Mouse (Mus musculus) heart, adult 18-20 months (tissue): ENCODE data around the gene Erc1. TPM values are rescaled to one million over a fixed set of nuclear protein-coding genes. Genes with fewer than 3 reads are reported as not detected.
A peak's percentile ranks its signal among the peaks of the same experiment; 100 is the strongest.

Experiments used
- DNase-seq, 2 experiments: peaks; one replicate each; pipeline ENCODE4 v3.0.0; 2021 to 2022; ENCODE audit warnings: mixed read lengths in 1 of 2
- total RNA-seq, 2 experiments: library from RNA; stranded (reverse); gene quantifications; 2 replicates each; pipeline ENCODE4 v1.2.3; 2021

The Erc1 gene
- total RNA-seq, 2 experiments from 2014 or later: 36.0 to 38.4 TPM

- DNase-seq: no peak
Observed at GRCm38 (mm10) chr6:119808726-119809505, 39.1 kb downstream of the Erc1 start.

GRCm38 (mm10) chr6:119803239-119803638 is 44.7 kb downstream of the Erc1 start:
- no peak for DNase-seq

DNA sequence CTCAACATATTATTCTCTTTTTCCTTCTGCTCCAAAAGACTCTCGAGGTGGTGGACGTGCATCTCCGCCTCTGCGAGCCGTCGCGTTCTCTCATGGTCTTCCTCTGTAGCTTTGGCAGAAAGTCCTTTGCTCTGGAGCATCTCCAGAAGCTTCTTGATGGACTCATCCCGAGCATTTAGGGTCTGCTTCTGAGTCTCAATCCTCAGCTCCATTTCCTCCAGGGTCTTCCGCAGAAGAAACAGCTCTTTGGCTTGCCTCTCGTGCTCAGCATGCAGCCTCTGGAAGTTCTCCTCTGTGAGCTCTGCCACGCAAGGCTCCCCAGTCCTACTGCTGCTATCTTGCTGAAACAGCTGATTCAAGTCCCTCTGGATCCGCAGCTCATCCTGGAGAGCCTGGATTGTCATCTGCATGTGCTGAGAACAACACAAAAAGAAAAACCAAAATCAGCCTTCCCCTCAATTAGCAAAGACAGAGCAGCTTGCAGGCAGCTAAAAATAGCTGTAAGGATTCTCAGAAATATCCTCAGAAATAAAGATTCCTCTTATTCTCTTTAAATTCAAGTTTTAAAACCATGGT is 51.0 kb downstream of the Erc1 start:
- no peak for DNase-seq

- DNase-seq: no peak
Observed at GRCm38 (mm10) chr6:119796291-119796690, 51.7 kb downstream of the Erc1 start.

DNA sequence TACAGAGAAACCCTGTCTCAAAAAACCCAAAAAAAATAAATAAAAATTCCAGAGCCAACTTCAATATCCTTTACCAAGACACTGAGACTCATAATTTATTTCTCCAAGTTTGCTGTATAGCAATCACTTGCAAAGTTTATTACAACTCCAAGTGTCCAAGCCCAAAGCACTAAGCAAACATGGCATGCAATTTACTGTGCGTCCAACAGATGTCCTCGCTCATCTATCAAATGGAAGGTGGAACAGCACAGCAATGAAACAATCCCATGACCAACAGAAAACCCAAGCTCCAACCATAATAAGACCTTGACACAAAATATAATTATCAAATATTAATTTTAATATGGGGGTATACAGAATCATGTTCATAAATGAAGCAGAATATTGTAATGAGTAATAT is 55.4 kb downstream of the Erc1 start:
- DNase-seq: peak; percentile 52 to 77

- no peak for DNase-seq
Observed at GRCm38 (mm10) chr6:119782416-119782815, 65.6 kb downstream of the Erc1 start.

- no peak for DNase-seq
Observed at GRCm38 (mm10) chr6:119781109-119781508, 66.9 kb downstream of the Erc1 start.

DNA sequence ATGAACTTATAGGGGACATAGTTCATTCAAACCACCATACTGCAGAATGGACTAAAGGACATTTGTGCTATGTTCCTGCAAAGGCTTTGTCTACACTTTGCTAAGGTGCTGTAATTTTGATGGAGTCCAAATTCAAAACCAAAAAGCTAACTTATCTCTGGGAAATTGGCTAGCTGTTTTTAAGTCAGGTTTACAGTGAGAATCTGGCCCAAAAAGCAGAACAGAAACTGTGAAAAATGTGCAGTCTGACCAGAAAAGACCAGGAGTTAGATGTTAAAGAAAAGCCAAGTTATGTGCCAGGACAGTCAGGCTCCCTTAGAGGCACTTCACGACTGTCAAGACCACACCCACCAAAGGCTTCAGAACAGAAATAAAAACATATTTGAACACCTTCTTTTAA is 79.2 kb downstream of the Erc1 start:
- DNase-seq: no peak

DNA sequence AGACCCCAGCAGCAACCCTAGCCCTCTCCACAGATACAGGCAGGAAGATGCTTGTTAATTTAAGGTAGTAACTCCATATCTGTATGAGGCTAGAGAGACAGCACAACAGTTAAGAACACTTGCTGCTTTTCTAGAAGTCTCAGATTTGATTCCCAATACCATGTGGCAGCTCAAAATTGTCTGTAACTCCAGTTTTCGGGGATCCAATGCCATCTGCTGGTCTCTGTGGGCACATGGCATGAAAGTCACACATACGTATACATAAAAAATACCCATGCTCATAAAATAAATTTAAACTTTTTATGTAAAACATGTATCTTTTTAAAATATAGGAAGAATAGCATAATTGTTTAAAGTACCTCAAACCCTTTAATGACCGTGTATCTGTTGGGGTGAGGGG is 83.6 kb downstream of the Erc1 start:
- DNase-seq: no peak

- DNase-seq: no peak
Observed at GRCm38 (mm10) chr6:119759866-119760265, 88.1 kb downstream of the Erc1 start.

DNA sequence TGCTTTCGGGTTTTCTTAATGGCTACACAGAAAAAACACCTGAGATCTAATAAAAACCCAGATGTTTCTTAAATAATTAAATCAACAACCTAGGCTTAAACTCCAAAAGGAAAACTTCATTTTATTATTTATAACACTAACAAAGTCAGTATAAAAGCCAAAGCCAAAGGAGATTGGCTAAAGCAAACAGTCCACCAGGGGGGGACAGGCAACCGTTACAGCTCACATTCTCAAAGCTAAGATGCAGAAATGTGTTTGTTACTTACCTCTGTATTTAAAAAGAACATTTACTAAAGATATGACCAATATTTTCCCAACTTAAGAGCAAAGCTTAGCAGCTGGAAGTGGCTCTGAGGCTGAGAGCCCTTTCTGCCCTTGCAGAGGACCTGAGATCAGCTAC is 89.5 kb downstream of the Erc1 start:
- DNase-seq: no peak

- no peak for DNase-seq
Observed at GRCm38 (mm10) chr6:119757796-119758195, 90.2 kb downstream of the Erc1 start.

DNA sequence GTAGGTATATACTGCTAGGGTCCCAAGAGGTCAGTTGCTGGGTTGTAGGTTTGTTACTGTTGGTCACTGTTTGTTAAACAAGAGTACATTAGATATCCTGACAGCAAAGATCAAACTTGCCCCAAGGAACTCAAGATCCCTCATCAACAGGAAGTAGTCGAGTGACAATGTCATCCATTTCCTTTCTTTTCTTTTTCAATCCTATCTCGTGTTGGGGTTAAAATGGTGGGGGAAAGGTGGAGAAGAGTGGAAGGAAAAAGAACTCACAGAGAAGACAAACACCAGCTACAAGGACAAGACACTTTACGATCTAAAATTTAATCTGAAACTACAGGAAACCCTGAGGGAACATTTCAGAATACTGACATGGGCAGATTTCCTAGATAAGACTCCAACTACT is 92.1 kb downstream of the Erc1 start:
- no peak for DNase-seq

- DNase-seq: no peak
Observed at GRCm38 (mm10) chr6:119749093-119749635, 98.8 kb downstream of the Erc1 start.

DNA sequence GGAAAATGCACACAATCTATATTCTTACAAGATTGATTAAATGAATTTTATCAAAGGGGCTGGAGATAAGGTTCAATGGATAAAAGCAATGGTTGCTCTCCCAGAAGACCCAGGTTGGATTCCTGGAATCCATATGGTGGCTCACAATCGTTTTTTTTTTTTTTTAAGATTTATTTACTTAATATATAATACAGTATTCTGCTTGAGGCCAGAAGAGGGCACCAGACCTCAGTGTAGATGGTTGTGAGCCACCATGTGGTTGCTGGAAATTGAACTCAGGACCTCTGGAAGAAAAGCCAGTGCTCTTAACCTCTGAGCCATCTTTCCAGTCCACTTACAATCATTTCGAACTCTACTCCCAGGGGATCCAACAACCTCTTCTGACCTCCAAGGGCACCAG is 106.1 kb downstream of the Erc1 start:
- DNase-seq: no peak

DNA sequence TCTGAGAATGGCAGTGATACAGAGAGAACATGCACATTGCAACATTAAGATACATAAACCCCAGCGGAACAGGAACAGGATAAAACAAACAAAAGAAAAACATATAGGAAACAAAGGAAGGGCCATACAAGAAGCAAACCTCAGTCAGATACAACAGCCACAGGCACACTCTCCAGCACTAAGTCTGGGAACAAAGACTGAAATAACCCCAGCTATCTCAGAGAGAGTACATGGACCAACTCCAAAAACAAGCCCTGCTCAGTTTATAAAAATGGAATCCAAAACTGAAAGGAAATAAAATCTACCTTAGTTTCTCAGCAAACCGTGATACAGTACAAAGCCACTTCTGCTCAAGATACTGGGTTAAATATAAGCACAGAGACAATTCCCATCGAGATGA is 107.4 kb downstream of the Erc1 start:
- DNase-seq: peak in 1 of 2 experiments; percentile 2

GRCm38 (mm10) chr6:119738638-119739375 is 109.2 kb downstream of the Erc1 start:
- DNase-seq: no peak

GRCm38 (mm10) chr6:119737716-119738115 is 110.3 kb downstream of the Erc1 start:
- DNase-seq: no peak

- DNase-seq: no peak
Observed at GRCm38 (mm10) chr6:119735937-119736336, 112.0 kb downstream of the Erc1 start.

DNA sequence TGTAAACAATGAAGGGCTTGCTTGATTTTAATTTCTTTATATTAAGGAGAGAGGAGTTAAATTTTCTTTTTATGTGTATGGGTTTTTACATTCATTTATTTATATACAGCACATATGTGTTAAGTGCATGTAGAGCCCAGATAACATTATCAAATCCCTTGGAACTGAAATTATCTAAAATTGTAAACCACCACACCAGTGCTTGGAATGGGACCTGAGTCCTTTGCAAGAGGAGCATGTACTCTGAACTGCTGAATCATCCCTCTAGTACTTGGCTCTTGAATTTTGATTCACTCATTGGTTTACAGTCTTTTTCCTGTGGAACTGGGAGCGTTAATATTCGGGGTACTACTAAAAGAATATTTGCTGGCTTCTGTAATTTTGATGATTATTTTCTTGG is 116.8 kb downstream of the Erc1 start:
- no peak for DNase-seq

DNA sequence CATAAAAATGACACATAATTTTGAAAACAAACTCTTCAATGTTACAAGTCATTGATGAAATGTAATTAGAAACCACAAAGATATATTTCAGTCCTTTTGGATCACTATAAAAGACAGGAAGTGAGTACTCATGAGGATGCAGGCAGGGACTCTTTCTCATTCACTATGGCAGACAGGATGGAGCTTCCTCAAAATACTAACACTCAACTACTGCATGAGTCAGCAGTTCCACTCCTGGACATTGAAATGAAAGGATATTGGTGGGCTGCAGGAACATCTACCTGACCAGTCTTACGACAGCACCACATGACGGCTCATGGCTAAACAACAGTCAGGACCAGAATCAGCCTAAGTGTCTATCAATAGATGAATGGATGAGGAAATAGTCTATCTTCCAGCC is 132.7 kb downstream of the Erc1 start:
- DNase-seq: no peak

GRCm38 (mm10) chr6:119713961-119714360 is 134.0 kb downstream of the Erc1 start:
- DNase-seq: peak; percentile 37 to 38

- DNase-seq: no peak
Observed at GRCm38 (mm10) chr6:119712486-119712885, 135.5 kb downstream of the Erc1 start.
